Mouse (Mus musculus): Measurements from ENCODE around the gene Runx2. TPM values are rescaled to one million over a fixed set of nuclear protein-coding genes. Genes with fewer than 3 reads are reported as not detected.

Runx2 gene
- polyA plus RNA-seq, 1 experiment from 2014 or later: 0.25 TPM

Other genes starting within 250 kb of the Runx2 start
- gene Supt3, start 37.6 kb downstream of the Runx2 start, polyA plus RNA-seq (2014; fragmentation: Nextera tagmentation; extraction: Ambion mirVana): 19.0 and 21.3 TPM in 2 replicates